Mouse (Mus musculus): ENCODE measurements around the gene Fndc3a. TPM values are rescaled to one million over a fixed set of nuclear protein-coding genes. Genes with fewer than 3 reads are reported as not detected.

Gene Fndc3a
- polyA plus RNA-seq, 1 experiment from 2014 or later, result 40.0 TPM

GRCm38 (mm10) chr14:72600375-72600774 lies 109.4 kb downstream of the Fndc3a start:
- Histone ChIP-seq H3K36me3 (no peaks in the 10 kb centered on the region), H3K9ac (no peak overlapping the region), H3K27me3 (no peaks in the 10 kb centered on the region), H3K9me3 (replicated peaks) (no peaks in the 10 kb centered on the region), H3K4me2 (replicated peaks) (no peak overlapping the region), H3K27ac (replicated peaks) (no peak overlapping the region), H3K4me3 (replicated peaks) (no peak overlapping the region), H3K4me1 (peaks cover 9% of the 10 kb centered on the region; the same call in 1 of the 2 replicates)
- ATAC-seq (ENCODE audit: insufficient number of reproducible peaks, low FRiP score, low TSS enrichment, low read depth), result no peak
- 83% methylated on average over 6 of the region's 6 CpGs for WGBS

DNA sequence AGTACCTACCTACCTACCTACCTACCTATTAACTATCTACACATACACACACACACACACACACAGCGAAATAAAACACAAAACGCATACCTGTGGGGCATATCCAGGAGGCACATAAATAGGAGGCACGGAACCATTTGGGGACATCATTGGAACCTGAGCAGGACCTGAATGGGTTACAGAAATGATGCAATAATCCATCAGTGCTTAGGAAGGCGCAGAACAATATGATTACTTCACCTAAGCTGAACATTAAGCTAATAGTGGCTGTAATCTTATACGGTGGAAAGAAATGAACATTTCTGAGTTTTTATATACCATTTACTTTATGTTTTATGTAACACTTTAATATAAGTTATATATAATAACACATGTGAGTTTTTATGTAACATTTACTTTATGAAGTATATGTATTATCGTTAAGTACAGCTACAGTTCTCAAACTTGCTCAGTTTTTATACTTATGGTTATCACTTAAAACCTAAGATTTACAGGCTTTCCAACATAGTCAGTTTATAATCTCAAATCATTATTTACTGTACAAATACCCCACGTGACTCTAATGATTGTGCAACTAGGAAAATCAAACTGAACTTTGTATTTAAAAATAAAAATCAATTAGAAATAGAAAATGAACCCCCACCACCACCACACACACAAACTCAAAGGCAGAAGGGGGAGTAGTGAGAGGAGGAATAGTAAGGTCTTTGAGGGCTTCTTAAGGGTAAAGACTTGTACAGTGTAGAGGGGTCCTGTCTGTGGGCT lies 110.6 kb downstream of the Fndc3a start:
- no peak overlapping the region for H3K27ac ChIP-seq (replicated peaks)
- 92% methylated on average over 7 of the region's 7 CpGs for WGBS
- H3K9me3 ChIP-seq (replicated peaks), result no peaks in the 10 kb centered on the region
- no peaks in the 10 kb centered on the region for H3K36me3 ChIP-seq
- no peak overlapping the region for H3K4me2 ChIP-seq (replicated peaks)
- no peak overlapping the region for H3K4me3 ChIP-seq (replicated peaks)
- H3K9ac ChIP-seq, result no peak overlapping the region
- H3K27me3 ChIP-seq, result no peaks in the 10 kb centered on the region
- ATAC-seq (ENCODE audit: insufficient number of reproducible peaks, low FRiP score, low TSS enrichment, low read depth), result no peak
- peaks cover 9% of the 10 kb centered on the region; the same call in 1 of the 2 replicates for H3K4me1 ChIP-seq

DNA sequence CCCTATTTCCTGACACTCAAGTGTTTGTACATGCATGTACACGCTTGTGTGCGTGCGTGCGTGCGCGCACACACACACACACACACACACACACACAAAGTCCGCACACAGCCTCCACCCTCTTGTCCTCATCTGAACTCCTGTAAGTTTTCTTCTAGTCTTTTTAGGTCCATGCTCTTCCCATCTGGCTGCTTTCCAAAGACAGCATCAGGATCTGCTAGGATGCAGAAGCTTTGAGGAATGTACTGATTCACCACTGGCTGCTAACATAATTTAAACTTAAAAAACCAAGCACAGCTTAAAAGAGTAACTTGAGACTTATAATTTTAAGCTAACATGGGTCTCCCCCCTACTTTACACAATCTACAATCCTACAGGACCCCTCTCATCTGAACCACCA lies 115.6 kb downstream of the Fndc3a start:
- peaks cover 14% of the 10 kb centered on the region for H3K36me3 ChIP-seq
- no peaks in the 10 kb centered on the region for H3K27me3 ChIP-seq
- H3K9me3 ChIP-seq (replicated peaks), result no peaks in the 10 kb centered on the region
- no peak overlapping the region for H3K9ac ChIP-seq
- no peak overlapping the region for H3K4me3 ChIP-seq (replicated peaks)
- H3K4me2 ChIP-seq (replicated peaks), result no peak overlapping the region
- H3K27ac ChIP-seq (replicated peaks), result no peak overlapping the region
- no peak for ATAC-seq (ENCODE audit: insufficient number of reproducible peaks, low FRiP score, low TSS enrichment, low read depth)
- H3K4me1 ChIP-seq, result no peaks in the 10 kb centered on the region
- 96% methylated on average over 7 of the region's 7 CpGs for WGBS

DNA sequence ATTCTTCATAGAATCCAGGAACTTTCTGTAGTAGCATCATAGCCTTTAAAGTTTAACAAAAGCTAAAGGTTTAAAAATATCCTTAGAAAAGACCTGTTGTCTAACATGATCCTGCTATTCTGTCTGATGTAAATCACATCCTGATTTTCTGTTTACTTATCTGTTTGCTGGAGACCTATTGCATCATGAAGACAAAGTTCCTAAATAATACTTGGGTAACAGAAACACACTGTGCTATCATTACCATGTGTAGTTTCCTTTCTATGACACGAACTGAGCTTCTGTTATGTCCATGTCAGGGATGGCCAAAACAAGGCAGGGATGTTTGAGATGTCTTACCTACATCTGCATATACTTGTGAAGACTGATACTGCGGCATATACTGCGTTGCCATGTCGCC lies 120.4 kb downstream of the Fndc3a start:
- H3K4me2 ChIP-seq (replicated peaks), result no peak overlapping the region
- H3K27me3 ChIP-seq, result no peaks in the 10 kb centered on the region
- ATAC-seq (ENCODE audit: insufficient number of reproducible peaks, low FRiP score, low TSS enrichment, low read depth), result no peak
- no peak overlapping the region for H3K4me3 ChIP-seq (replicated peaks)
- H3K9ac ChIP-seq, result no peak overlapping the region
- no peaks in the 10 kb centered on the region for H3K4me1 ChIP-seq
- H3K27ac ChIP-seq (replicated peaks), result no peak overlapping the region
- no peaks in the 10 kb centered on the region for H3K9me3 ChIP-seq (replicated peaks)
- peaks cover 26% of the 10 kb centered on the region for H3K36me3 ChIP-seq
- WGBS, result 95% methylated on average over 4 of the region's 4 CpGs

- H3K27me3 ChIP-seq, result no peaks in the 10 kb centered on the region
- no peak for ATAC-seq (ENCODE audit: insufficient number of reproducible peaks, low FRiP score, low TSS enrichment, low read depth)
- no peaks in the 10 kb centered on the region for H3K9me3 ChIP-seq (replicated peaks)
- no peak overlapping the region for H3K9ac ChIP-seq
- no peak overlapping the region for H3K27ac ChIP-seq (replicated peaks)
- H3K4me2 ChIP-seq (replicated peaks), result no peak overlapping the region
- H3K36me3 ChIP-seq, result peaks cover 17% of the 10 kb centered on the region
- WGBS, result 91% methylated on average over 6 of the region's 6 CpGs
- H3K4me3 ChIP-seq (replicated peaks), result no peak overlapping the region
- no peaks in the 10 kb centered on the region for H3K4me1 ChIP-seq
Measured at GRCm38 (mm10) chr14:72582979-72583378, 126.8 kb downstream of the Fndc3a start.

GRCm38 (mm10) chr14:72580991-72581390 lies 128.8 kb downstream of the Fndc3a start:
- no peak overlapping the region for H3K4me3 ChIP-seq (replicated peaks)
- H3K27ac ChIP-seq (replicated peaks), result no peak overlapping the region
- no peak for ATAC-seq (ENCODE audit: insufficient number of reproducible peaks, low FRiP score, low TSS enrichment, low read depth)
- H3K4me1 ChIP-seq, result no peaks in the 10 kb centered on the region
- no peaks in the 10 kb centered on the region for H3K9me3 ChIP-seq (replicated peaks)
- H3K36me3 ChIP-seq, result peaks cover 12% of the 10 kb centered on the region
- WGBS, result 95% methylated on average over 3 of the region's 3 CpGs
- no peak overlapping the region for H3K4me2 ChIP-seq (replicated peaks)
- no peaks in the 10 kb centered on the region for H3K27me3 ChIP-seq
- no peak overlapping the region for H3K9ac ChIP-seq

- H3K9ac ChIP-seq, result no peak overlapping the region
- H3K27ac ChIP-seq (replicated peaks), result no peak overlapping the region
- no peak for ATAC-seq (ENCODE audit: insufficient number of reproducible peaks, low FRiP score, low TSS enrichment, low read depth)
- no peaks in the 10 kb centered on the region for H3K4me1 ChIP-seq
- H3K4me2 ChIP-seq (replicated peaks), result no peak overlapping the region
- no peak overlapping the region for H3K4me3 ChIP-seq (replicated peaks)
- H3K27me3 ChIP-seq, result no peaks in the 10 kb centered on the region
- no peaks in the 10 kb centered on the region for H3K9me3 ChIP-seq (replicated peaks)
- WGBS, result 69% methylated on average over 3 of the region's 3 CpGs
- peaks cover 27% of the 10 kb centered on the region for H3K36me3 ChIP-seq
Measured at GRCm38 (mm10) chr14:72576283-72576682, 133.5 kb downstream of the Fndc3a start.

GRCm38 (mm10) chr14:72563941-72564340 lies 145.9 kb downstream of the Fndc3a start:
- no peak for ATAC-seq (ENCODE audit: insufficient number of reproducible peaks, low FRiP score, low TSS enrichment, low read depth)
- H3K27me3 ChIP-seq, result no peaks in the 10 kb centered on the region
- no peaks in the 10 kb centered on the region for H3K4me1 ChIP-seq
- H3K9ac ChIP-seq, result no peak overlapping the region
- no peaks in the 10 kb centered on the region for H3K9me3 ChIP-seq (replicated peaks)
- no peak overlapping the region for H3K27ac ChIP-seq (replicated peaks)
- no peak overlapping the region for H3K4me3 ChIP-seq (replicated peaks)
- H3K4me2 ChIP-seq (replicated peaks), result no peak overlapping the region
- H3K36me3 ChIP-seq, result peaks cover 28% of the 10 kb centered on the region
- 66% methylated on average over 1 of the region's 1 CpGs for WGBS

DNA sequence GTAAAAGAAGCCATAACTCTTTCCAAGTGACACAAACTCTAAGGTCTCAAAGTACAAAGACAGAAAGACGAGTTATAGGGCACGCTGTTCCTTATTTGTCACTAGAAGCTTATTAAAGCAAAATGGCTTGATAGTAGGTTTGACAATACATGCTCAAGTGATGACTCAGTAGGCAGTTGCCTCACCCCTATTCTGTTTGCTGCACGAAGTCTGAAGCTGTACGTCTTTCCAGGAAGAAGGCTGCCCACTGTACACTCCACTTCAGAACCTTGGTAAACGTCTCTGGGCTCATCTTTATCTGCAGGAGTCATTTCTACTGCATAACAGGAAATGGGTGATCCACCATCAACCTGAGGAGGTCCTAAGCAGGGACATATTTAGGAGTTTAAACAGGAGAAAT lies 151.0 kb downstream of the Fndc3a start:
- Histone ChIP-seq H3K27ac (replicated peaks) (no peak overlapping the region), H3K4me1 (no peaks in the 10 kb centered on the region), H3K9me3 (replicated peaks) (no peaks in the 10 kb centered on the region), H3K9ac (no peak overlapping the region), H3K4me3 (replicated peaks) (no peak overlapping the region), H3K27me3 (no peaks in the 10 kb centered on the region), H3K36me3 (peaks cover 39% of the 10 kb centered on the region), H3K4me2 (replicated peaks) (no peak overlapping the region)
- ATAC-seq (ENCODE audit: insufficient number of reproducible peaks, low FRiP score, low TSS enrichment, low read depth), result no peak
- 83% methylated on average over 5 of the region's 5 CpGs for WGBS

- Histone ChIP-seq H3K27ac (replicated peaks) (no peak overlapping the region), H3K4me3 (replicated peaks) (no peak overlapping the region), H3K4me2 (replicated peaks) (no peak overlapping the region), H3K4me1 (no peaks in the 10 kb centered on the region), H3K36me3 (peaks cover 54% of the 10 kb centered on the region), H3K9me3 (replicated peaks) (no peaks in the 10 kb centered on the region), H3K27me3 (no peaks in the 10 kb centered on the region), H3K9ac (no peak overlapping the region)
- WGBS, result 85% methylated on average over 1 of the region's 1 CpGs
- ATAC-seq (ENCODE audit: insufficient number of reproducible peaks, low FRiP score, low TSS enrichment, low read depth), result no peak
Measured at GRCm38 (mm10) chr14:72555846-72556245, 154.0 kb downstream of the Fndc3a start.

- Histone ChIP-seq H3K9ac (no peak overlapping the region), H3K4me1 (peaks cover 10% of the 10 kb centered on the region), H3K4me3 (replicated peaks) (no peak overlapping the region), H3K27ac (replicated peaks) (no peak overlapping the region), H3K36me3 (peaks cover 16% of the 10 kb centered on the region; the same call in 1 of the 2 replicates), H3K4me2 (replicated peaks) (no peak overlapping the region), H3K9me3 (replicated peaks) (no peaks in the 10 kb centered on the region), H3K27me3 (peaks cover 14% of the 10 kb centered on the region)
- ATAC-seq (ENCODE audit: insufficient number of reproducible peaks, low FRiP score, low TSS enrichment, low read depth), result no peak
- WGBS, result 87% methylated on average over 5 of the region's 5 CpGs
Measured at GRCm38 (mm10) chr14:72536392-72537017, 173.3 kb downstream of the Fndc3a start.

- peaks cover 33% of the 10 kb centered on the region for H3K27me3 ChIP-seq
- H3K4me1 ChIP-seq, result peaks cover 10% of the 10 kb centered on the region
- no peak overlapping the region for H3K9ac ChIP-seq
- H3K9me3 ChIP-seq (replicated peaks), result no peaks in the 10 kb centered on the region
- no peak overlapping the region for H3K4me3 ChIP-seq (replicated peaks)
- 75% methylated on average over 7 of the region's 7 CpGs for WGBS
- H3K36me3 ChIP-seq, result no peaks in the 10 kb centered on the region
- no peak overlapping the region for H3K27ac ChIP-seq (replicated peaks)
- no peak overlapping the region for H3K4me2 ChIP-seq (replicated peaks)
- ATAC-seq (ENCODE audit: insufficient number of reproducible peaks, low FRiP score, low TSS enrichment, low read depth), result no peak
Measured at GRCm38 (mm10) chr14:72533862-72534261, 175.9 kb downstream of the Fndc3a start.

All from embryonic facial prominence, embryonic 15.5 days (tissue).